Mouse (Mus musculus) regulatory T cell (primary cell): ENCODE data around the gene Cfap58.

ENCODE experiments used
- in situ Hi-C: fragments of 300-600 bp; cut with MboI, MseI; formaldehyde crosslinking; loops from one replicate; pipeline ENCODE4 v1.15.1; 2025; ENCODE audit warnings: high pct_unique_total_duplicates

The Cfap58 gene

GRCm38 (mm10) chr19:47917396-47917795 is 20.1 kb upstream of the Cfap58 start:
- in situ Hi-C loops: no loop called here

- in situ Hi-C loops: no loop called here
Observed at GRCm38 (mm10) chr19:47918016-47918415, 19.5 kb upstream of the Cfap58 start.

GRCm38 (mm10) chr19:47918455-47919101 is 18.9 kb upstream of the Cfap58 start:
- in situ Hi-C loops: no loop called here

- in situ Hi-C loops: no loop called here
Observed at GRCm38 (mm10) chr19:47919126-47919965, 18.1 kb upstream of the Cfap58 start, which contains the start of the genes Cfap43 and Itprip. Gene Cfap43 (minus strand): TSS chr19:47919287. Gene Itprip (minus strand): TSS chr19:47919299.

- in situ Hi-C loops: no loop called here
Observed at GRCm38 (mm10) chr19:47919966-47920375, 17.5 kb upstream of the Cfap58 start.

GRCm38 (mm10) chr19:47925819-47926218 is 11.7 kb upstream of the Cfap58 start:
- in situ Hi-C loops: no loop called here

- in situ Hi-C loops: no loop called here
Observed at GRCm38 (mm10) chr19:47927032-47927431, 10.4 kb upstream of the Cfap58 start.

GRCm38 (mm10) chr19:47929043-47929442 is 8.4 kb upstream of the Cfap58 start:
- in situ Hi-C loops: no loop called here

GRCm38 (mm10) chr19:47931982-47932638 is 5.4 kb upstream of the Cfap58 start:
- in situ Hi-C loops: loop anchor here (5.0 kb wide), 1 partner anchor 50 kb away; no protein-coding TSS in a partner anchor

- in situ Hi-C loops: loop anchor here (5.0 kb wide), 1 partner anchor 52 kb away; no protein-coding TSS in a partner anchor
Observed at GRCm38 (mm10) chr19:47934146-47934545, 3.3 kb upstream of the Cfap58 start.

GRCm38 (mm10) chr19:47934636-47935238 is 2.7 kb upstream of the Cfap58 start:
- in situ Hi-C loops: loop anchor here (5.0 kb wide), 1 partner anchor 52 kb away; no protein-coding TSS in a partner anchor

GRCm38 (mm10) chr19:47935530-47935929 is 1.9 kb upstream of the Cfap58 start:
- in situ Hi-C loops: no loop called here

GRCm38 (mm10) chr19:47936490-47936889 is 985 bp upstream of the Cfap58 start:
- in situ Hi-C loops: no loop called here

GRCm38 (mm10) chr19:47936938-47937337 is 537 bp upstream of the Cfap58 start:
- in situ Hi-C loops: no loop called here

- in situ Hi-C loops: no loop called here
Observed at GRCm38 (mm10) chr19:47939361-47939760, 1.9 kb downstream of the Cfap58 start.

- in situ Hi-C loops: no loop called here
Observed at GRCm38 (mm10) chr19:47946821-47947465, 9.5 kb downstream of the Cfap58 start.

GRCm38 (mm10) chr19:47950946-47951345 is 13.5 kb downstream of the Cfap58 start:
- in situ Hi-C loops: no loop called here

GRCm38 (mm10) chr19:47953169-47953568 is 15.7 kb downstream of the Cfap58 start:
- in situ Hi-C loops: no loop called here

- in situ Hi-C loops: no loop called here
Observed at GRCm38 (mm10) chr19:47958181-47958580, 20.7 kb downstream of the Cfap58 start.

- in situ Hi-C loops: no loop called here
Observed at GRCm38 (mm10) chr19:47968993-47969659, 31.7 kb downstream of the Cfap58 start.

GRCm38 (mm10) chr19:47971066-47971465 is 33.6 kb downstream of the Cfap58 start:
- in situ Hi-C loops: no loop called here
